Mouse (Mus musculus) forebrain, embryonic 15.5 days (tissue): ENCODE data around the gene Zc3hc1. TPM values are rescaled to one million over a fixed set of nuclear protein-coding genes. Genes with fewer than 3 reads are reported as not detected.

Experiments used
- ATAC-seq: fragments of 200-750 bp; cut with Nextera tagmentation; replicated peaks from 2 replicates; pipeline ENCODE4 v1.8.0; 2017; ENCODE audit warnings: mild to moderate bottlenecking, moderate TSS enrichment, moderate library complexity
- H3K27ac ChIP-seq: fragments of 300-500 bp; sonication (generic); replicated peaks from 2 replicates; pipeline ENCODE4 v1.5.1; 2015; ENCODE audit warnings: mild to moderate bottlenecking, inconsistent platforms
- H3K27me3 ChIP-seq: fragments of 300-500 bp; sonication (generic); 2 replicates; pipeline ENCODE4 v1.6.1; 2015; ENCODE audit warnings: inconsistent platforms
- H3K36me3 ChIP-seq: fragments of 300-500 bp; sonication (generic); 2 replicates; pipeline ENCODE4 v1.6.1; 2015; ENCODE audit warnings: mild to moderate bottlenecking, inconsistent platforms
- H3K4me1 ChIP-seq: fragments of 300-500 bp; sonication (generic); 2 replicates; pipeline ENCODE4 v1.6.1; 2015; ENCODE audit warnings: inconsistent platforms
- H3K4me2 ChIP-seq: fragments of 300-500 bp; sonication (generic); replicated peaks from 2 replicates; pipeline ENCODE4 v1.6.1; 2015; ENCODE audit warnings: mild to moderate bottlenecking, inconsistent platforms
- H3K4me3 ChIP-seq: fragments of 300-500 bp; sonication (generic); 2 replicates; pipeline ENCODE4 v1.5.1; 2015; ENCODE audit warnings: mild to moderate bottlenecking, inconsistent platforms
- H3K9ac ChIP-seq: fragments of 300-500 bp; sonication (generic); replicated peaks from 2 replicates; pipeline ENCODE4 v1.6.1; 2015; ENCODE audit warnings: mild to moderate bottlenecking, inconsistent platforms
- H3K9me3 ChIP-seq: fragments of 300-500 bp; sonication (generic); 2 replicates; pipeline ENCODE4 v1.6.1; 2016; ENCODE audit warnings: inconsistent platforms
- WGBS: fragments of 180-500 bp; shearing (Covaris S2); methylation state at CpG from one replicate; pipeline ENCODE4 v1.1.7; 2015; ENCODE audit warnings: mixed read lengths; 5-methylcytosine and 5-hydroxymethylcytosine counted together
- polyA plus RNA-seq: library from polyadenylated mRNA; unstranded; fragments of >200 nt; fragmentation: Nextera tagmentation; extraction: Ambion mirVana; gene quantifications from 2 replicates; pipeline ENCODE4 v1.2.1, GENCODE M21; 2015

Zc3hc1 gene
- polyA plus RNA-seq, 1 experiment from 2014 or later, result 71.3 TPM

DNA sequence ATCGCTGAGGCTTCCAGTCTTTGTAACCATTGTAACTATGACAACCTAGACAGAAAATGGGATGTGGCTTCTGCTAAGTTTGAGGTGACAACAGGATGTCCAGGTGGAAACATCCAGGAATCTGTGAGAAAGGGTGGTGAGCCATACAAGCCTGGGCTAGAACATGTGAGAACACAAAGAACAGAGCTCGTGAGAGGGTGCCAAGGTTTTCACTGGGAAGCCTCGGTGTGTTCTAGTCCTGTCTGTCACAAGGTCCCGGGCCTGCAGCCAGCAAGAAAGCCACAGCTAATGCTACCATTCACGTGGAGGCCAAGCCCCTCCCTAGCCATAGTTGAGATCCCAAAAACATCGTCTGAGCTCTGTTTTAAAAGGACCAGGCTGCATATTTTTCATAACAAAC lies 44.1 kb downstream of the Zc3hc1 start:
- H3K27me3 ChIP-seq, result no peaks in the 10 kb centered on the region
- H3K4me2 ChIP-seq, result no peak overlapping the region
- H3K9ac ChIP-seq, result no peak overlapping the region
- WGBS, result 42% methylated on average over 6 of the region's 6 CpGs
- H3K4me1 ChIP-seq, result no peaks in the 10 kb centered on the region
- H3K4me3 ChIP-seq, result no peak overlapping the region
- no peaks in the 10 kb centered on the region for H3K9me3 ChIP-seq
- H3K27ac ChIP-seq, result no peak overlapping the region
- no peak for ATAC-seq
- no peaks in the 10 kb centered on the region for H3K36me3 ChIP-seq

DNA sequence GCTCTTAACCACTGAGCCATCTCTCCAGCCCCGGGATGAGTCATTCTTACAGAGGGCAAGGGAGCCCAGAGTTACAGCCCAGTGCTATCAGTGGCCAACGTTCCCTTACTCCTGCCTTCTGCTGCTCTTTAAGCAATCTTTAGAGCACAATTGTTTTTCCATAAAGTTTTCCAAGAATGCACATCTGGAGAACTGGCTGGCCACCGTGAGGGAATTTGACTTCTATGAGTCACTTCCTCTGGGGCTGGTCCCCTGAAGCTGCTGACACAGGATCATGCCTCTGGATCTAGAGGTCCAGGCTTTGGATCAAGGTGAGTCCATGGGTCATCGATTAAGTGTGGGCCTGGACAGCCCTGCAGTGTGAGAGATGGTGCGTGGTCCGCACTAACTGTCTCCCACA lies 46.8 kb downstream of the Zc3hc1 start:
- Histone ChIP-seq H3K4me3 (no peak overlapping the region), H3K9ac (no peak overlapping the region), H3K36me3 (no peaks in the 10 kb centered on the region), H3K9me3 (no peaks in the 10 kb centered on the region), H3K4me1 (no peaks in the 10 kb centered on the region), H3K27ac (no peak overlapping the region), H3K27me3 (no peaks in the 10 kb centered on the region), H3K4me2 (no peak overlapping the region)
- ATAC-seq, result no peak
- 89% methylated on average over 6 of the region's 6 CpGs for WGBS

DNA sequence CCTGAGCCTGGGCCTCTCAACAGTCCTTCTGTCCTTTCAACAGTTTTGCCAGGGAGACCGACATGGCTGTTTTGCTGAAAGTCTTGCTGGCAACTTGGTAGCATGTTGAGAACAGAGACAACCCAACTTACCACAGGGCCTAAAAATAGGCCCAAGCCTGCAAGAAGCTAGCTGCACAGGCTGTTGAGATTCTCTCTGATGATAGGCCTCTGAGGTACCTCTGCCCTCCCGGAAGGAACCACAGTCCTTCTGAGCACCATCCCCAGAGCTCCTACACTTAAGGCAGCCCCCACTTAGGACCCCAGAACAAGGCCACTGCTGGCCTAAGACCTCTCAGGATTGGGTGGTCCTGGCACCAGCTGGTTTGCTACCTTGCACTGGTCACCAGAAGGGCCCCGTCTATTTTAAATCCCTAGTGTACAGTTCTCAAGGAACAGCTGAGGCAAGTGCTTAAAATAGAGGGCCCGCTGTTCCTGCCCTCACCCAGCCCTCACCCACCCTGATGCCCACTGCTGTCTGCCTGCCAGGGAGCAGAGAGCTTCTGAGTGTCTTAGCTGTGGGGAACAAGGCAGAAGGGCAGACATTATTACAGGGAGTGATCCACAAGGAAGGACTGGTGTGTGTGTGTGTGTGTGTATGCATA lies 50.5 kb downstream of the Zc3hc1 start:
- Histone ChIP-seq H3K27ac (no peak overlapping the region), H3K4me3 (no peak overlapping the region), H3K9ac (no peak overlapping the region), H3K9me3 (no peaks in the 10 kb centered on the region), H3K4me2 (no peak overlapping the region), H3K36me3 (no peaks in the 10 kb centered on the region), H3K27me3 (no peaks in the 10 kb centered on the region), H3K4me1 (no peaks in the 10 kb centered on the region)
- 84% methylated on average over 4 of the region's 4 CpGs for WGBS
- ATAC-seq, result no peak

DNA sequence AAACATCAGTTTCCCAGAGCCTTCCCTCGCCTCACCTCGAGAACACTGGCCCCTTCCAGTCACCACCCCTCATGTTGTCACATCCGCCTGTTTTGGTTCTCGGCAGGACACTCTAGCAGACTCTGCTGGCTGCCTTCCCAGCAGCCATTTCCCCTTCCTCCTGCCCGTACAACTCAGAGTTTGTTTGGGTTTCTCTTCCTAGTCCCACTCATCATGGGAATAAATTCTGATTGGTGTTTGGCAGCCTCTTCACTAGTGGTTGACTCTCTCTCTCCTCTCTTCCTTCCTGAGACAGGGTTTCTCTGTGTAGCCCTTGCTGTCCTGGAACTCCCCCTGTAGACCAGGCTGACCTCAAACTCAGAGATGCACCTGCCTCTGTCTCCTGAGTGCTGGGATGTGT lies 53.9 kb downstream of the Zc3hc1 start:
- ATAC-seq, result no peak
- no peaks in the 10 kb centered on the region for H3K9me3 ChIP-seq
- H3K4me1 ChIP-seq, result no peaks in the 10 kb centered on the region
- 26% methylated on average over 5 of the region's 5 CpGs for WGBS
- no peak overlapping the region for H3K27ac ChIP-seq
- H3K4me2 ChIP-seq, result no peak overlapping the region
- no peak overlapping the region for H3K9ac ChIP-seq
- H3K27me3 ChIP-seq, result no peaks in the 10 kb centered on the region
- H3K36me3 ChIP-seq, result no peaks in the 10 kb centered on the region
- no peak overlapping the region for H3K4me3 ChIP-seq

DNA sequence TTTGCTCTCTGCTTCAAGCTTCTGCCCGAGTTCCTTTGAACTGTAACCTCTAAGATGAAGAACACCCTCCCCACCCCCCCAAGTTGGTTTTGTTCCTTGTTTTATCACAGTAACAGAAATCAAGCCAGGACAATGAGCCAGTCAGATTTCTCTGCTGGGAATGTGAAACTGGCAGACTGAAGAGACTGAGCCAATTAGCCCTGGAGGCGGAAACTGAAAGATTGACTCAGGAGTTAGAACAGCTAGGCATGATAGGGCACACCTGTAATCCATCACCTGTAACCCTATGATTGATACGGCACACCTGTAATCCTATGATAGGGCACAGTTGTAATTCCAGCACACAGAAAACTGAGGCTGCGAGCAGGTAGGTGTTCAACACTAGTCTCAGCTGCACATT lies 58.6 kb downstream of the Zc3hc1 start:
- Histone ChIP-seq H3K4me3 (no peak overlapping the region), H3K36me3 (no peaks in the 10 kb centered on the region), H3K9me3 (no peaks in the 10 kb centered on the region), H3K4me2 (no peak overlapping the region), H3K27me3 (no peaks in the 10 kb centered on the region), H3K4me1 (no peaks in the 10 kb centered on the region), H3K27ac (no peak overlapping the region), H3K9ac (no peak overlapping the region)
- no peak for ATAC-seq
- WGBS, result 59% methylated on average over 4 of the region's 4 CpGs

DNA sequence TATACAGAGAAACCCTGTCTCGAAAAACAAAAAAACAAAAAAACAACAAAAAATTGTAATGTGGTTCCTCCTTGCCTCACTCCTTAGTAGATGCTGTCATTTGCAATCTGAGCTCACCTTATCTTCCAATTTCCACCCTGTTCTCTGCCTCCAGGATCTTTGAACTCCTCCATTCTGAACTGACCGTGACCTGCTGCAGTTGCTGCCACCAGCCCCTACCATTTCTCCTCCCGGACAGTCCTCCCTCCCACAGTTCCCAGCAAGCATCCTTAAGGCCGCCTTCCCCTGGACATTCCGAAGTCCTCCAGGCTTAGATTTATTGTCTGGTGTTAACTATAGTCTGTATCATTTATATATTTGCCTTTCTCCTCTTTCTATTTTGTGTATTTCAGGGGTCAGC lies 60.1 kb downstream of the Zc3hc1 start:
- Histone ChIP-seq H3K36me3 (no peaks in the 10 kb centered on the region), H3K9ac (no peak overlapping the region), H3K4me3 (no peak overlapping the region), H3K9me3 (no peaks in the 10 kb centered on the region), H3K4me2 (no peak overlapping the region), H3K4me1 (no peaks in the 10 kb centered on the region), H3K27me3 (no peaks in the 10 kb centered on the region), H3K27ac (no peak overlapping the region)
- WGBS, result 84% methylated on average over 5 of the region's 5 CpGs
- ATAC-seq, result no peak

DNA sequence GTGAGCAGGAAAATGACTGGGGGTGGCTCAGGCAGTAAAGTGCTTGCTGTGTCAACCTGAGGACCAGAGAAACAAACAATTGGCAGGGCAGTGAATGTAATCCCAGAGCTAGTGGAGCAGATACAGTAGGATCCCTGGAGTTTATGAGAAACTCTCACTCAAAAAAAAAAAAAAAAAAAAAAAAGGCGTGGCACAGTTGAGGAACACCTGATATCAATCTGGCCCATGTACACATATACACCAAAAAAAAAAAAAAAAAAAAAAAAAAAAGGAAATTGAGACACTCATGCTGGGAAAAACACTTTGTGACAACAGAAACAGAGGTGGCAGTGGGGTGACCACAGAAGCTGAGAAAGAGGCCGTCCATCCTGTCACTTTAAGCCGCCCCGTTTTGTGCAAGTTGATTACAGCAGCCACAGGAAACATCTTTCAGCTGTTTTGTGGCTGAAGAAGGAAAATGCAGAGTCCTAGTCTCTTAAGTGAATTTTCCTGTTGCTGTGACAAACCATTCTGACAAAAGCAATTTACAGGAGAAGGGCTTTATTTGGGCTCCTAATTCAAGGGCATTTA lies 64.8 kb downstream of the Zc3hc1 start:
- Histone ChIP-seq H3K9me3 (no peaks in the 10 kb centered on the region), H3K27me3 (no peaks in the 10 kb centered on the region), H3K4me2 (no peak overlapping the region), H3K27ac (no peak overlapping the region), H3K9ac (no peak overlapping the region), H3K4me3 (no peak overlapping the region), H3K4me1 (no peaks in the 10 kb centered on the region), H3K36me3 (no peaks in the 10 kb centered on the region)
- WGBS, result 68% methylated on average over 4 of the region's 4 CpGs
- no peak for ATAC-seq

DNA sequence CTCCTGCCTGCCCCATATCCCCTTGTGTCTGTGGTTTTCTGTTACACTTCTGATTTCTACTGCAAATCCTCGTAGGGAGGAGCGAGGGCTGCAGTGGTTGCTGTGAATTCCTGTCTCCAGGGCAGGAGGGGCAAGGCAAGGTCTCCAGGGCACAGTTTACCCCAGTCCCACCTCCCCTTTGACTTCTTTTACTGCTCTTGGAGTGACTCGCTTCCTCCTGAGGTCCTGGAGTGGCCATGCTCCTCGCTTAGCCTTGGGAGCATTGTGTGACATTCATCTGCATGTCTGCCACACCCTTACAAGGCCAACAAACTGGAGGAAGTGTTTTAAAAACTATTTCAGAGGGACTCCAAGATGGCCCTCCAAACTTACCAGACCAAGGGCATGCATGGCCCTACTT lies 69.8 kb downstream of the Zc3hc1 start:
- 74% methylated on average over 4 of the region's 4 CpGs for WGBS
- Histone ChIP-seq H3K27ac (no peak overlapping the region), H3K9me3 (no peaks in the 10 kb centered on the region), H3K9ac (no peak overlapping the region), H3K36me3 (no peaks in the 10 kb centered on the region), H3K4me3 (no peak overlapping the region), H3K27me3 (no peaks in the 10 kb centered on the region), H3K4me1 (no peaks in the 10 kb centered on the region), H3K4me2 (no peak overlapping the region)
- ATAC-seq, result no peak

DNA sequence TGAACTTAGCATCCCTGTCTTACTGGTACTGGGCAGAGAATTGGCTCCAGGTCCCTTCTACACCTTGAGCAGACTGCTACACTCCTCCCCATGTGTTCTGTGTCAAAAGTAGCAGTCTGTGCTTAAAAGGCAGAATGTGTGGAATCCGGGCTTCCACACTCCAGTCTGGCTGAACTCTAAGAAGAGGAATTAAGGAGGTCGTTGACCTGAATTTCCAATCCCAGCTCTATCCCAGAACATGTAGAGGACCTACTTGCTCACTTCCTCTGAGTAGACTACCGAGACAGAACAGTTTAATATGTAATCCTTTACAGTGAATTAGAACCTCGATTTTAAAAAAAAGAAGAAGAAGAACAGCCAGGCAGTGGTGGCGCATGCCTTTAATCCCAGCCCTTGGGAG lies 71.6 kb downstream of the Zc3hc1 start:
- no peak overlapping the region for H3K27ac ChIP-seq

More for the DNA sequence above, 71.6 kb downstream of the Zc3hc1 start:
- no peak for ATAC-seq
- no peak overlapping the region for H3K4me3 ChIP-seq
- no peaks in the 10 kb centered on the region for H3K36me3 ChIP-seq
- no peaks in the 10 kb centered on the region for H3K9me3 ChIP-seq
- no peak overlapping the region for H3K4me2 ChIP-seq
- H3K27me3 ChIP-seq, result no peaks in the 10 kb centered on the region
- no peaks in the 10 kb centered on the region for H3K4me1 ChIP-seq
- WGBS, result 84% methylated on average over 5 of the region's 5 CpGs
- no peak overlapping the region for H3K9ac ChIP-seq

Other genes starting within 250 kb of the Zc3hc1 start
- gene Ube2h, start 86.5 kb downstream of the Zc3hc1 start, polyA plus RNA-seq, result 65.7 and 68.5 TPM in 2 replicates
- gene Klhdc10, start 10.8 kb upstream of the Zc3hc1 start, polyA plus RNA-seq, result 33.0 and 35.1 TPM in 2 replicates
- gene Tmem209, start 118.8 kb upstream of the Zc3hc1 start, polyA plus RNA-seq, result 32.6 and 34.1 TPM in 2 replicates
- 0.14 TPM in 1 of 2 replicates, not detected in the other for gene Ssmem1, start 118.8 kb upstream of the Zc3hc1 start, polyA plus RNA-seq
- 4.7 and 5.3 TPM in 2 replicates for gene Cpa2, start 150.6 kb upstream of the Zc3hc1 start, polyA plus RNA-seq
- gene Cpa4, start 177.3 kb upstream of the Zc3hc1 start, polyA plus RNA-seq, result 1.9 and 2.0 TPM in 2 replicates
- 0.13 TPM in 1 of 2 replicates, not detected in the other for gene Cpa5, start 220.0 kb upstream of the Zc3hc1 start, polyA plus RNA-seq
- 0.48 and 0.61 TPM in 2 replicates for gene Cpa1, start 248.2 kb upstream of the Zc3hc1 start, polyA plus RNA-seq